Comparison of ENCODE assay signal across 14 mouse cellular contexts in genomic region chr7:60097154-60097859, GRCm38 (mm10). TPM values are rescaled to one million over a fixed set of nuclear protein-coding genes. Genes with fewer than 3 reads are reported as not detected.
DNase-seq lines count a peak whose midpoint lies in the region; ATAC-seq and TF ChIP-seq lines count a peak whose summit lies in the region.
"Had no signal": no experiment of that assay in that cellular context is flagged by ENCODE, and none has a peak within 500 bp of the region (broad histone marks: within the 10 kb centered on the region; RNA-seq: fewer than 3 reads in every experiment).

No protein-coding gene starts in this region.

- DNase-seq in cerebellum, adult 2 months = peak; percentile 14 to 17
- no peak for DNase-seq in cerebellum, adult 11-12 months
- DNase-seq in right cerebral cortex, postnatal 10 days (ENCODE audit: low spot score in 2 of 2) = peak; percentile 27 to 42
- DNase-seq in right cerebral cortex, postnatal 36 days (ENCODE audit: low spot score in 2 of 2) = no peak
- DNase-seq in gastrocnemius, adult 8-10 months (ENCODE audit: low spot score in 2 of 2) = no peak
- no peak for DNase-seq in gastrocnemius, adult 18-20 months (ENCODE audit: low spot score)
- DNase-seq in ovary, postnatal 14 days (ENCODE audit: low spot score) = no peak
- DNase-seq: kidney, postnatal 4 days; thymus, postnatal 14 days had no signal

- H3K4me1 ChIP-seq in cerebellum, adult 2 months (ENCODE audit: control insufficient read depth, insufficient read depth, low read length) = no peaks in the 10 kb centered on the region
- H3K4me1 ChIP-seq in midbrain, embryonic 13.5 days (replicated peaks) = no peaks in the 10 kb centered on the region
- H3K4me1 ChIP-seq: limb, embryonic 13.5 days had no signal

- no peaks in the 10 kb centered on the region for H3K27me3 ChIP-seq in cerebellum, adult 2 months (ENCODE audit: control insufficient read depth, insufficient read depth, low read length)
- H3K27me3 ChIP-seq in midbrain, embryonic 13.5 days = no peaks in the 10 kb centered on the region
- H3K27me3 ChIP-seq: limb, embryonic 13.5 days had no signal

- H3K4me2 ChIP-seq in midbrain, embryonic 13.5 days (replicated peaks) = 0 out of 2 replicates have a peak overlapping the region, but pooled peaks have one; percentile 11
- H3K4me2 ChIP-seq: limb, embryonic 13.5 days had no signal

- no peak for TF ChIP-seq POLR2A in cerebellum, adult 2 months (IDR thresholded peaks at IDR 0.05; ENCODE audit: borderline replicate concordance, insufficient read depth, low read length)

- peaks cover 2% of the 10 kb centered on the region; the same call in 1 of the 2 replicates for H3K9me3 ChIP-seq in midbrain, embryonic 13.5 days
- H3K9me3 ChIP-seq: limb, embryonic 13.5 days had no signal

- no peaks in the 10 kb centered on the region for H3K36me3 ChIP-seq in midbrain, embryonic 13.5 days
- H3K36me3 ChIP-seq: limb, embryonic 13.5 days had no signal

- H3K4me3 ChIP-seq in cerebellum, adult 2 months (replicated peaks; ENCODE audit: insufficient read depth, low read depth, low read length) = no peak overlapping the region
- no peak overlapping the region; the same call in 1 of the 2 replicates for H3K4me3 ChIP-seq in midbrain, embryonic 13.5 days (replicated peaks)
- H3K4me3 ChIP-seq: erythroblast, embryonic 14.5 days; limb, embryonic 13.5 days had no signal

- peak; percentile 99 for ATAC-seq in midbrain, embryonic 13.5 days
- ATAC-seq: lung, postnatal 0 days had no signal

- no peak overlapping the region for H3K27ac ChIP-seq in cerebellum, adult 2 months (ENCODE audit: insufficient read depth, low read length)
- H3K27ac ChIP-seq in midbrain, embryonic 13.5 days = peak overlapping the region; percentile 59
- H3K27ac ChIP-seq: limb, embryonic 13.5 days had no signal

- no peak for TF ChIP-seq CTCF in cerebellum, adult 2 months (IDR thresholded peaks at IDR 0.05; ENCODE audit: borderline replicate concordance, insufficient read depth, low read depth, low read length)

- H3K9ac ChIP-seq in midbrain, embryonic 13.5 days (replicated peaks) = no peak overlapping the region
- H3K9ac ChIP-seq: limb, embryonic 13.5 days had no signal

- WGBS in cerebellum, adult 2 months = 33% methylated on average over 3 of the region's 3 CpGs
- WGBS in midbrain, embryonic 13.5 days = 30% methylated on average over 3 of the region's 3 CpGs

RNA-seq across cellular contexts. Expression of gene Snrpn, which starts 42.7 kb away (rescaled TPM):
- 958 and 1,030 TPM in 2 replicates for polyA plus RNA-seq in cerebellum, adult 2 months (2012; rRNA removed)
- polyA plus RNA-seq in midbrain, embryonic 13.5 days (2015; fragmentation: Nextera tagmentation; extraction: Ambion mirVana) = 570 and 614 TPM in 2 replicates
- total RNA-seq in gastrocnemius, adult 8-10 months (2022) = 10 to 100 TPM; 67.7 to 79.1 (median 73.1) TPM
- total RNA-seq in gastrocnemius, adult 18-20 months (2021) = 10 to 100 TPM; 67.9 to 68.4 TPM
- total RNA-seq: granulocyte monocyte progenitor cell, adult 5-6 weeks had no signal

Comparison
In these comparisons a context has a peak if more than half of its experiments do, and no peak if none do; other contexts are left out.
1. DNase-seq: peak in cerebellum, adult 2 months (2 of 2) and right cerebral cortex, postnatal 10 days (2 of 2); none in cerebellum, adult 11-12 months (single experiment), right cerebral cortex, postnatal 36 days (0 of 2), gastrocnemius, adult 8-10 months (0 of 2), gastrocnemius, adult 18-20 months (single experiment) and ovary, postnatal 14 days (single experiment).